Mouse (Mus musculus): ENCODE results near the gene Rsrp1.

The Rsrp1 gene

GRCm38 (mm10) chr4:134963021-134963776 lies 39.8 kb downstream of the Rsrp1 start:
- DNase-seq (ENCODE audit: low spot score), result no peak

DNA sequence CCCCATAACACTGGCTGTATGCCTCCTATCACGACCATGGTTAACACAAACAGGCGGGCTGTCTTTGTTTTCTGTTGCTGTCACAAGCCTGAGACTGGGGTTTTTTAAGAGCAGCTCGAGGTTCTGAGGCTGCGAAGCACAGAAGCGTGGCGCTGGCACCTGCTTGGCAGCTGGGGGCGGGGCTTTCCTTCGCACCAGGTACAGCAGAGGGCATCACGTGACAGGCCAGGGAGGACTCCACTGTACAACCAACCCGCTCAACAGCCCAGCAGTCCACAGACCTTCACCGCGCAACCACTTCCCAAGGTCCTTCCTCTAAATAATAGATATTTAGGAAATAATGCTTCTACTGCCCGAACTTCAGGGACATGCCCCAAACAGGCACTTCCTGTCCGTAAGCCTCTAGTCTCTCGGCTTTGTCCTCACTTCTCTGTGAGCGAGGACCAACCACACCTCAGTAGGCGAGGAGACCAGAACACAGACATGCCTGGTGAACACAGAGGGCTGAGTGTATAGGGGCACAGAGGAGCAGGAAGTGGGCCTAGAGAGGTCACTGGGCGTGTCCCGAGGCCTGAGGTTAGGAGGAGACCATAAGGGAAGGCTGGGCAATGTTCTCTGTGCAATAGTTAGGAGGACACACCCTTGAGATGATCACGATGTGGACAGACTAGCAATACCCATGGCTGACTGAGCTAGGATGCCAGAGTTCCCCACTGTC lies 44.7 kb downstream of the Rsrp1 start:
- no peak for DNase-seq (ENCODE audit: low spot score)

- DNase-seq (ENCODE audit: low spot score), result no peak
Observed at GRCm38 (mm10) chr4:134968605-134968976, 45.2 kb downstream of the Rsrp1 start.

- no peak for DNase-seq (ENCODE audit: low spot score)
Observed at GRCm38 (mm10) chr4:134975261-134975928, 52.0 kb downstream of the Rsrp1 start.

- DNase-seq (ENCODE audit: low spot score), result no peak
Observed at GRCm38 (mm10) chr4:134975929-134976308, 52.5 kb downstream of the Rsrp1 start.
